Mouse (Mus musculus) liver, embryonic 12.5 days (tissue): ENCODE data around the gene Gm21887. TPM values are rescaled to one million over a fixed set of nuclear protein-coding genes. Genes with fewer than 3 reads are reported as not detected.
A peak's percentile ranks its signal among the peaks of the same experiment; 100 is the strongest.
"Not testable (repeated sequence)": the region's sequence is repeated elsewhere in the genome, so short reads cannot be mapped to it uniquely, and the experiment has no call there.

ENCODE experiments used
- ATAC-seq: fragments of 200-750 bp; cut with Nextera tagmentation; 2 replicates; pipeline ENCODE4 v1.8.0; 2017; ENCODE audit warnings: moderate number of reproducible peaks, mild to moderate bottlenecking, moderate library complexity
- H3K27ac ChIP-seq: fragments of 300-500 bp; sonication (generic); 2 replicates; pipeline ENCODE4 v1.5.1; 2016; ENCODE audit warnings: mild to moderate bottlenecking
- H3K27me3 ChIP-seq: fragments of 300-500 bp; sonication (generic); replicated peaks from 2 replicates; pipeline ENCODE4 v1.6.1; 2016; ENCODE audit warnings: mild to moderate bottlenecking, moderate library complexity
- H3K36me3 ChIP-seq: fragments of 300-500 bp; sonication (generic); 2 replicates; pipeline ENCODE4 v1.6.1; 2016; ENCODE audit warnings: mild to moderate bottlenecking, moderate library complexity
- H3K4me1 ChIP-seq: fragments of 300-500 bp; sonication (generic); 2 replicates; pipeline ENCODE4 v1.6.1; 2016
- H3K4me2 ChIP-seq: fragments of 300-500 bp; sonication (generic); 2 replicates; pipeline ENCODE4 v1.6.1; 2016; ENCODE audit warnings: mild to moderate bottlenecking, moderate library complexity
- H3K4me3 ChIP-seq: fragments of 300-500 bp; sonication (generic); 2 replicates; pipeline ENCODE4 v1.5.1; 2016; ENCODE audit warnings: mild to moderate bottlenecking, moderate library complexity
- H3K9ac ChIP-seq: fragments of 300-500 bp; sonication (generic); 2 replicates; pipeline ENCODE4 v1.6.1; 2016; ENCODE audit warnings: mild to moderate bottlenecking, moderate library complexity
- H3K9me3 ChIP-seq: fragments of 300-500 bp; sonication (generic); replicated peaks from 2 replicates; pipeline ENCODE4 v1.6.1; 2016; ENCODE audit warnings: mild to moderate bottlenecking, moderate library complexity
- WGBS: fragments of 180-500 bp; shearing (Covaris S2); methylation state at CpG from one replicate; pipeline ENCODE4 v1.1.7; 2016; ENCODE audit not compliant: insufficient replicate concordance; 5-methylcytosine and 5-hydroxymethylcytosine counted together
- polyA plus RNA-seq: library from polyadenylated mRNA; unstranded; fragments of >200 nt; fragmentation: Nextera tagmentation; extraction: Ambion mirVana; gene quantifications from 2 replicates; pipeline ENCODE4 v1.2.1, GENCODE M21; 2016

Gene Gm21887
- polyA plus RNA-seq, 1 experiment from 2014 or later, result 237 TPM

DNA sequence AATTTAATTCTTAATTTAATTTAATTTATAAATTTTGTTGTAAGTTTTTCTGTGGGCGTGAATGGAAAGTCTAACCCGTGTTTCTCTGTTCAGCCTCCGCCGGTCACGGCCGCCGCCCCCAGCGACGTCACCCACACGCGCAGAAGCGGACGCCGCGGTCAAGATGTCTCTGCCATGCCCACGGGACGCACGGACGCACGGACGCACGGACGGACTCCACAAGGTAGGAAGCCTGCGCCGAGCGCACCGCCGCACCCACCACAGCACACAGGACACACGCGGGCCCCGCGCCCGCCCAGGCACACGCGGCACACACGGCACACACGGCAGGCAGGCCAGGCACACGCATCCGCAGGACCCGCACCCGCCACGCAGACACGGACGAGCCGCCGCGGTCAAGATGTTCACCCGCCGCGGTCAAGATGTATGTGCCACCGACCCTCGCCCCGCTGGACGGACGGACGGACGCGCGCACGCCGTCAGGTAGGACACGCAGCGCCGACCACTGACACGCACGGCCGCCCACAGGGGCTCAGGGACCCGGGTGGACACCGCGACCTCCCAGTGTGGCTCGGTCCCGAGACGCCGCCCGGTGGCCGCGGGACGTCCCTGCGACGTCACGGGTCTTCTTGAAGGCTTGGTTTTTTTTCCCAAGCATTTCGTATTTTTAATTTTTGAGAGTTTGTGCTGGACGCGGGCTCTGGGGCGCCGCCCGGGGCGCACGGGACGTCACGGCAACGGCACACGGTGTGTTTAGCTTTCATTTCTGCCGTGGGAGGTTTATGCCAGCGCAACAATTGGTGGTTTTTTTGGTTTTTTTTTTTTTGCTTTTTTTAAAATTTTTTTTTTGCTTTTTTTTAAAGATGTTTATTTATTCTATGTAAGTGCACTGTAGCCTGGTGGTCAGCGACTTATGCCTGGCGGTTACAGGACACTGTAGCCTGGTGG is 1.4 kb downstream of the Gm21887 start:
- ATAC-seq, result peak; percentile 4; the same call in 1 of the 2 replicates

DNA sequence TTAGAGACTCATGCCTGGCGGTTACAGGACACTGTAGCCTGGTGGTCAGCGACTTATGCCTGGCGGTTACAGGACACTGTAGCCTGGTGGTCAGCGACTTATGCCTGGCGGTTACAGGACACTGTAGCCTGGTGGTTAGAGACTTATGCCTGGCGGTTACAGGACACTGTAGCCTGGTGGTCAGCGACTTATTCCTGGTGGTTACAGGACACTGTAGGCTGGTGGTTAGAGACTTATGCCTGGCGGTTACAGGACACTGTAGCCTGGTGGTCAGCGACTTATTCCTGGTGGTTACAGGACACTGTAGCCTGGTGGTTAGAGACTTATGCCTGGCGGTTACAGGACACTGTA is 2.0 kb downstream of the Gm21887 start:
- not testable (repeated sequence) for H3K27me3 ChIP-seq, ATAC-seq, H3K27ac ChIP-seq, H3K4me3 ChIP-seq, H3K4me1 ChIP-seq, H3K4me2 ChIP-seq, H3K9ac ChIP-seq
- 74% methylated on average over 6 of the region's 10 CpGs for WGBS
- H3K9me3 ChIP-seq, result peaks cover 42% of the 10 kb centered on the region
- peaks cover 23% of the 10 kb centered on the region for H3K36me3 ChIP-seq

More for the DNA sequence above, 1.4 kb downstream of the Gm21887 start:
- H3K4me3 ChIP-seq, result peak overlapping the region; percentile 38
- peak overlapping the region; percentile 52 for H3K4me2 ChIP-seq
- H3K36me3 ChIP-seq, result peaks cover 19% of the 10 kb centered on the region
- WGBS, result 76% methylated on average over 97 of the region's 97 CpGs
- peak overlapping the region; percentile 3 for H3K27ac ChIP-seq
- H3K9me3 ChIP-seq, result peaks cover 39% of the 10 kb centered on the region
- H3K27me3 ChIP-seq, H3K4me1 ChIP-seq: not testable (repeated sequence)
- peak overlapping the region; percentile 49 for H3K9ac ChIP-seq

DNA sequence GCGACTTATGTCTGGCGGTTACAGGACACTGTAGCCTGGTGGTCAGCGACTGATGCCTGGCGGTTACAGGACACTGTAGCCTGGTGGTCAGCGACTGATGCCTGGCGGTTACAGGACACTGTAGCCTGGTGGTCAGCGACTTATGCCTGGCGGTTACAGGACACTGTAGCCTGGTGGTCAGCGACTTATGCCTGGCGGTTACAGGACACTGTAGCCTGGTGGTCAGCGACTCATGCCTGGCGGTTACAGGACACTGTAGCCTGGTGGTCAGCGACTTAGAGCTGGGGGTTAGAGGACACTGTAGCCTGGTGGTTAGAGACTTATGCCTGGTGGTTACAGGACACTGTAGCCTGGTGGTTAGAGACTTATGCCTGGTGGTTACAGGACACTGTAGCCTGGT is 4.0 kb downstream of the Gm21887 start:
- not testable (repeated sequence) for H3K9ac ChIP-seq, H3K27me3 ChIP-seq, H3K4me1 ChIP-seq, H3K4me3 ChIP-seq, H3K4me2 ChIP-seq, H3K27ac ChIP-seq, ATAC-seq
- Histone ChIP-seq H3K9me3 (peaks cover 30% of the 10 kb centered on the region), H3K36me3 (peaks cover 35% of the 10 kb centered on the region)
- WGBS, result 96% methylated on average over 5 of the region's 13 CpGs

DNA sequence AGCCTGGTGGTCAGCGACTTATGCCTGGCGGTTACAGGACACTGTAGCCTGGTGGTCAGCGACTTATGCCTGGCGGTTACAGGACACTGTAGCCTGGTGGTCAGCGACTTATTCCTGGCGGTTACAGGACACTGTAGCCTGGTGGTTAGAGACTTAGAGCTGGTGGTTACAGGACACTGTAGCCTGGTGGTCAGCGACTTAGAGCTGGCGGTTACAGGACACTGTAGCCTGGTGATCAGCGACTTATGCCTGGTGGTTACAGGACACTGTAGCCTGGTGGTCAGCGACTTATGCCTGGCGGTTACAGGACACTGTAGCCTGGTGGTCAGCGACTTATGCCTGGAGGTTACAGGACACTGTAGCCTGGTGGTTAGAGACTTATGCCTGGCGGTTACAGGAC is 4.6 kb downstream of the Gm21887 start:
- H3K27ac ChIP-seq, ATAC-seq, H3K4me3 ChIP-seq, H3K9ac ChIP-seq, H3K4me1 ChIP-seq, H3K27me3 ChIP-seq, H3K4me2 ChIP-seq: not testable (repeated sequence)
- Histone ChIP-seq H3K36me3 (peaks cover 42% of the 10 kb centered on the region), H3K9me3 (peaks cover 32% of the 10 kb centered on the region)
- 77% methylated on average over 7 of the region's 13 CpGs for WGBS

DNA sequence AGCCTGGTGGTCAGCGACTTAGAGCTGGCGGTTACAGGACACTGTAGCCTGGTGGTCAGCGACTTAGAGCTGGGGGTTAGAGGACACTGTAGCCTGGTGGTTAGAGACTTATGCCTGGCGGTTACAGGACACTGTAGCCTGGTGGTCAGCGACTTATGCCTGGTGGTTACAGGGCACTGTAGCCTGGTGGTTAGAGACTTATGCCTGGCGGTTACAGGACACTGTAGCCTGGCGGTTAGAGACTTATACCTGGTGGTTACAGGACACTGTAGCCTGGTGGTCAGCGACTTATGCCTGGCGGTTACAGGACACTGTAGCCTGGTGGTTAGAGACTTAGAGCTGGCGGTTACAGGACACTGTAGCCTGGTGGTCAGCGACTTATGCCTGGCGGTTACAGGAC is 6.4 kb downstream of the Gm21887 start:
- not testable (repeated sequence) for H3K27ac ChIP-seq, H3K27me3 ChIP-seq, ATAC-seq, H3K4me3 ChIP-seq, H3K9ac ChIP-seq, H3K4me2 ChIP-seq, H3K4me1 ChIP-seq
- H3K36me3 ChIP-seq, result peaks cover 50% of the 10 kb centered on the region
- peaks cover 34% of the 10 kb centered on the region for H3K9me3 ChIP-seq
- WGBS, result 85% methylated on average over 10 of the region's 12 CpGs

DNA sequence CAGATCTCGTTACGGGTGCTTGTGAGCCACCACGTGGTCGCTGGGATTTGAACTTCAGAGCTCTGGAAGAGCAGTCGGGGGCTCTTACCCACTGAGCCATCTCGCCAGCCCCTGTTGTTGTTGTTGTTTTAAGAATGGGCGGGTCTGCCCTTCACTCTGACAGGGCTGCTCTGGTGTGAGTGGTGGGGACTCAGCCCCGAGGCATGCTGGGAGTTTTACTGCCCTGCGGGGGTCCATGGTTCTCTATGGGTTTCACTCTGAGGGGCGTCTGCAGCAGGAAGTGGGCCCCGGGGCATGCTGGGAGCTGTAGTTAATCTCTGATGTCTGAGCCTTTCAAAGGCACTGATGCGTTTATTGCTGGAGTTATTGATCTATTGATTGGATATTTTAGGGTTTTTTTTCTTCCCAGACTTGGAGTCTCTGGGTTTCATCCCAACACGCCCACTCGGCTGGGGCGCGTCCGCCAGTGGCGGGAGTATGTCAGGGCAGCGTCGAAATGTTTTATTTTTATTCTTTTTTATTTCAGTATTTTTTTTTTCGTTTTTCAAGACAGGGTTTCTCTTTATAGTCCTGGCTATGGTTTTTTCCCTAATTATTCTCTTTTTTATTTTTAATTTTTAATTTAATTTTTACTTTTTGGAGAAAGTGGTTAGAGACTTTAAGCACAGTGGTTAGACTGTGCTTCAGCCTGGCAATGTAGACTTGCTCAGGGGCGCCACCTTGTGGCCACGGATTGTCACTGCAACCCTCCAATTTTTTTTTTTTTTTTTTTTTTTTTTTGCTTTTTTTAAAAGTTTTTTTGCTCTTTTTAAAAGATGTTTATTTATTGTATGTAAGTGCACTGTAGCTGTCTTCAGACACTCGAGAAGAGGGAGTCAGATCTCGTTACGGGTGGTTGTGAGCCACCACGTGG is 8.1 kb downstream of the Gm21887 start:
- not testable (repeated sequence) for H3K27me3 ChIP-seq, H3K4me1 ChIP-seq, H3K27ac ChIP-seq, H3K9ac ChIP-seq
- WGBS, result 59% methylated on average over 27 of the region's 27 CpGs
- Histone ChIP-seq H3K36me3 (peaks cover 56% of the 10 kb centered on the region), H3K4me3 (peak overlapping the region; percentile 0; the same call in 1 of the 2 replicates), H3K9me3 (peaks cover 39% of the 10 kb centered on the region), H3K4me2 (0 out of 2 replicates have a peak overlapping the region, but pooled peaks have one; percentile 0)
- peak; percentile 74 for ATAC-seq

DNA sequence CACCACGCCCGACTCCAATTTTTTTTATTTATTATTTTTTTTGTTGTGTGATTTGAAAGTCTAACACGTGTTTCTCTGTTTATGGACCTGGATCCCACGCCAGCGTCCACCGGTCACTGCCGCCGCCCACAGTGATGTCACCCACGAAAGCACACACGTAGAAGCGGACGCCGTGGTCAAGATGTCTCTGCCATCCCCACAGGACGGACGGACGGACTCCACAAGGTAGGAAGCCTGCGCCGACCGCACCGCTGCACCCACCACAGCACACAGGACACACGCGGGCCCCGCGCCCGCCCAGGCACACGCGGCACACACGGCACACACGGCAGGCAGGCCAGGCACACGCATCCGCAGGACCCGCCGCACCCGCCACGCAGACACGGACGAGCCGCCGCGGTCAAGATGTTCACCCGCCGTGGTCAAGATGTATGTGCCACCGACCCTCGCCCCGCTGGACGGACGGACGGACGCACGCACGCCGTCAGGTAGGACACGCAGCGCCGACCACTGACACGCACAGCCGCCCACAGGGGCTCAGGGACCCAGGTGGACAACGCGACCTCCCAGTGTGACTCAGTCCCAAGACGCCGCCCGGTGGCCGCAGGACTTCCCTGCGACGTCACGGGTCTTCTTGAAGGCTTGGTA is 9.2 kb downstream of the Gm21887 start:
- not testable (repeated sequence) for H3K4me2 ChIP-seq, H3K27ac ChIP-seq, H3K4me3 ChIP-seq, H3K9ac ChIP-seq, H3K27me3 ChIP-seq, H3K4me1 ChIP-seq
- WGBS, result 80% methylated on average over 66 of the region's 66 CpGs
- H3K9me3 ChIP-seq, result peaks cover 39% of the 10 kb centered on the region
- ATAC-seq, result peak; percentile 74
- H3K36me3 ChIP-seq, result peaks cover 56% of the 10 kb centered on the region

DNA sequence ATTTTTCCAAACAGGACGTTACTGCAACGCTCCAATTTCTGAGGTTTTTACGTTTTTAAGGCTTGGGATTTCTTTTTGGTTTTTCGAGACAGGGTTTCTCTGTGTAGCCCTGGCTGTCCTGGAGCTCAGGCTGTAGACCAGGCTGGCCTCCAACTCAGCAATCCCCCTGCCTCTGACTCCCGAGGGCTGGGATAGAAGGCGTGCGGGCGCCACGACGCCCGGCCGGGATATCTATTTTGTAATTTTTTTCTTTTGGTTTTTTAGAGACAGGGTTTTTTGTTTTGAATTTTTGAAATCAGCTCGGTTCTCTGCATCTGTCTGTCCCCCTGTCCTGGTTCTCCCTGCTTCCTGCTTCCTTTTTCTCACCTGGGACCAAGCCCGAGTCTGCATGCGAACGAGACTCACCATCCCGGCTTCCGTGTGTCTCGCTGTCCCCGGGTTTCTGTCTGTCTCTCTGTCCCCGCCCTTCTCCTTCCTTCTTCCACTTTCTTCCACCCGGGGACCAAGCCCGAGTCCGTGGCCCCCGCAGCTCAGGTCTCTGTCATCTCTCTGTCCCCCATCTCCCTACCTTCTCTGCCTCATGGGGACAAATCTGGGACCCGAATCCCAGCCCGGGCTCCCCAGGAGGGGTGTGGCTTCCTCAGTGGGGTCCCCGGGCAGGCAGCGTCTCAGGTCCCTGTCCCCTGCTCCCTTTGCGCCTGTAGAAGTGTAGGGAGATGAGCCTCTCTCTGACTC is 9.9 kb downstream of the Gm21887 start:
- H3K27ac ChIP-seq, H3K9ac ChIP-seq, H3K4me3 ChIP-seq, H3K4me1 ChIP-seq, H3K27me3 ChIP-seq, H3K4me2 ChIP-seq: not testable (repeated sequence)
- peak; percentile 55 for ATAC-seq
- Histone ChIP-seq H3K9me3 (peaks cover 39% of the 10 kb centered on the region), H3K36me3 (peaks cover 53% of the 10 kb centered on the region)
- WGBS, result 79% methylated on average over 30 of the region's 30 CpGs

DNA sequence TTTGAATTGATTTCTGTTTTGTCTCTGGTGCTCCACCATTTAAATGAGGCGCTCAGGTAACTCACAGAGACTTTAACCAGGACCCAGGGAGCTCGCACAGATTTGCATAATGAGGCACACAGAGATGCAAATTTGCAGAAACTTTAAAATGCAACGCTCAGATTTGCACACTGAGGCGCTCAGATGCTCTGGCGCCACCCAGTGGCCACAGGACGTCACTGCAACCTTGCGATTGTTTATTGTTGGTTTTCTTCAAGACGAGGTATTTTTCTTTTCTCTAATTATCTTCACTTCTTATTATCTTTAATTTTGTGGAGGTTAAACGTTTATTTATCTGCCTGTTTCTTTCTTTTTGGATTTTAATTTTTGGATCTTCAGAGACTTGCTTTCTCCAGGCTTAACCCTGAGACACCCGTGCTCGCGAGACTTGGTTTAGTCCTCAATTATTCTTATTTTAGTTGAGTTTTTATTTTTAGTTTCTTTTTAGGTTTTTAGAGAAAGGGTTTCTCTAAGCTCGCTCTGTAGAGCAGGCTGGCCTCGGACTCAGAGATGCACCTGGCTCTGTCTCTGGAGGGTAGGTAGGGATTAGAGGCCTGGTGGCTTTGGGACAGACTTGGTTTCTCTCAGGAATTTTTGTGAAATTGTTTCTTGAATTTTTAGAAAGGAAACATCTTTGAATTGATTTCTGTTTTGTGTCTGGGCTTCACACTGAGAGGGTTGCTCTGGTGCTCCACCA is 10.7 kb downstream of the Gm21887 start:
- Histone ChIP-seq H3K9me3 (peaks cover 39% of the 10 kb centered on the region), H3K36me3 (peaks cover 53% of the 10 kb centered on the region)
- not testable (repeated sequence) for H3K27ac ChIP-seq, H3K9ac ChIP-seq, H3K27me3 ChIP-seq, H3K4me2 ChIP-seq, ATAC-seq, H3K4me3 ChIP-seq, H3K4me1 ChIP-seq
- WGBS, result 54% methylated on average over 14 of the region's 14 CpGs

DNA sequence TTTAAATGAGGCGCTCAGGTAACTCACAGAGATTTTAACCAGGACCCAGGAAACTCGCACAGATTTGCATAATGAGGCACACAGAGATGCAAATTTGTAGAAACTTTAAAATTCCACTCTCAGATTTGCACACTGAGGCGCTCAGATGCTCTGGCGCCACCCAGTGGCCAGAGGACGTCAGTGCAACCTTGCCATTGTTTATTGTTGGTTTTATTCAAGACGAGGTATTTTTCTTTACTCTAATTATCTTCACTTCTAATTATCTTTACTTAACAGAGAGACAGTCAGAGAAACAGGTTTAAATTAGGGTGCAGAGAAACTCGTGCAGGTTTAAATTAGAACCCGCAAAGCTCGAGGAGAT is 11.2 kb downstream of the Gm21887 start:
- H3K4me1 ChIP-seq, ATAC-seq, H3K9ac ChIP-seq, H3K27me3 ChIP-seq, H3K4me3 ChIP-seq, H3K27ac ChIP-seq, H3K4me2 ChIP-seq: not testable (repeated sequence)
- Histone ChIP-seq H3K36me3 (peaks cover 53% of the 10 kb centered on the region), H3K9me3 (peaks cover 39% of the 10 kb centered on the region)
- WGBS, result 48% methylated on average over 9 of the region's 9 CpGs

DNA sequence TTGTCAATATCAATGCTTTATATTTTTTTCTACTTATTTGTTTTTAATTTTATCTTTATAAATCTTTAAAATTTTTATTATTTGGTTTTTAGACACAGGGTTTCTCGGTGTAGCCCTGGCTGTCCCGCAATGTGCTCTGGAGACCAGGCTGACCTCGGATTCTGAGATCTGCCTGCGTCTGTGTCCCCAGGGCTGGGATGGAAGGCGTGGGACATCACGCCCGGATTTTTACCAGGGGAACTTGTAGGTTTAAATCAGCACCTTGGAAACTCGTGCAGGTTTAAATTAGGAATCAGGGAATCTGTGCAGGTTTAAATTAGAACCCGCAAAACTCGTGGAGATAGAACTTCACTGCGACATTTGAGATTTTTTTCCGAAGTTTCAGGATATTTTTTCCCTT is 11.7 kb downstream of the Gm21887 start:
- H3K4me2 ChIP-seq, H3K27ac ChIP-seq, H3K27me3 ChIP-seq, ATAC-seq, H3K4me1 ChIP-seq, H3K4me3 ChIP-seq, H3K9ac ChIP-seq: not testable (repeated sequence)
- H3K9me3 ChIP-seq, result peaks cover 37% of the 10 kb centered on the region
- 70% methylated on average over 12 of the region's 12 CpGs for whole genome bisulfite sequencing
- H3K36me3 ChIP-seq, result peaks cover 51% of the 10 kb centered on the region
